ENCODE assay signal across 8 mouse cellular contexts in the genomic region with DNA sequence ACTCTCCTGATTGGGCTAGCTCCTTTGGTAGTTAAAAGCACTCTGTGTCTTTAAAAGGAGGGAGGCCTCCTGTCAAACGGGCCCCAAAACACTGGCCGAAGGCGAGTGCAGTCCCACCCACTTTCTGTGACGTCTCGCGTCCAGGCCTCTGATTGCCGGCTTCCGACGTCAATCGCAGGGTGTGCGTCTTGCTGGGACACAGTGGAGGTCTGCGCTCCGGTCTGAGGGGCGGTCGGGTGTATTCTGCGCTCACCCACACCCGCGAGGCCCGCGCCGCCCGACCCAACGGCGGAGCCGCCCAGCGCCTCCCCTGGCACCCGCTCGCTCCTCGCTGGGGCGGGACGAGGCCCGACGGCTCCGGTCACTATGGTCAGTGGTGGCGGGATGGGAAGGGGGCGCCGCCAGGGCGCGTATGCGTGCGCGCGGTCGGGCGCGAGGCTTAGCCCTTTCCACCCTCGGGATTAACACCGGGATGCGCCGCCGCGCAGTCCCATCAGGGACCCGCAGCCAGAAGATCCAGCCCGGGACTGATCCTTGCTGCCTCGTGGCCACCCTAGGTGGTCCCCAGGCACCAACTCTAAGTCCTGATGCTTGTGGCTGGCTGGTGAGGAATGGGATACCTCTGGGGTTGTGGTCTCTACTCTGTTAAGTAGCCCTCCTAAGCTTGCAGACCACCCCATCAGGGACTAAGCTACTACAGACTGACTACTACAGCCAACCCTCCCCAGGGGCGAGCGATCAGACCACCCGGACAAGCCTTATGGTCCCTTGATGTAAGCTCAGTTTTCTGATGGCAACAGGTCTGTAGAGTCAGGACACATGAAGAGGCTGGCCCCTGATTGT. TPM values are rescaled to one million over a fixed set of nuclear protein-coding genes. Genes with fewer than 3 reads are reported as not detected.
DNase-seq lines count a peak whose midpoint lies in the region; ATAC-seq and TF ChIP-seq lines count a peak whose summit lies in the region.

Gene Otub2, plus strand, starts transcription at position 178 of the 843 bp plus-strand sequence.

- H3K9me3 ChIP-seq in CH12.LX (replicated peaks; ENCODE audit: low read length) = no peaks in the 10 kb centered on the region
- H3K9me3 ChIP-seq in forebrain, embryonic 12.5 days = no peaks in the 10 kb centered on the region
- H3K9me3 ChIP-seq in heart, postnatal 0 days (replicated peaks; ENCODE audit: control insufficient read depth, low read length) = no peaks in the 10 kb centered on the region
- no peaks in the 10 kb centered on the region for H3K9me3 ChIP-seq in liver, embryonic 16.5 days (replicated peaks; ENCODE audit: control insufficient read depth, low read length)
- H3K9me3 ChIP-seq in neural tube, embryonic 13.5 days = no peaks in the 10 kb centered on the region

- TF ChIP-seq POLR2A in CH12.LX (IDR thresholded peaks at IDR 0.05; ENCODE audit: low read depth, low read length) = peak; percentile 54; the same call in 1 of the 2 replicates
- TF ChIP-seq POLR2A in testis, adult 2 months (IDR thresholded peaks at IDR 0.05; ENCODE audit: control insufficient read depth, low read depth, low read length) = peak; percentile 86

- peaks cover 0 to 15% of the 10 kb centered on the region in 2 experiments for H3K36me3 ChIP-seq in CH12.LX (replicated peaks in 1 of 2; ENCODE audit: control insufficient read depth in 1 of 2, insufficient read depth in 1 of 2, low read length in 1 of 2)
- no peaks in the 10 kb centered on the region for H3K36me3 ChIP-seq in forebrain, embryonic 12.5 days (replicated peaks)
- H3K36me3 ChIP-seq in heart, postnatal 0 days (replicated peaks; ENCODE audit: control insufficient read depth, insufficient read depth, low read length) = no peaks in the 10 kb centered on the region
- peaks cover 2% of the 10 kb centered on the region; the same call in 1 of the 2 replicates for H3K36me3 ChIP-seq in liver, embryonic 16.5 days (ENCODE audit: control insufficient read depth, insufficient read depth)
- no peaks in the 10 kb centered on the region for H3K36me3 ChIP-seq in neural tube, embryonic 13.5 days
- no peaks in the 10 kb centered on the region for H3K36me3 ChIP-seq in testis, adult 2 months (ENCODE audit: control insufficient read depth, insufficient read depth, low read length)

- TF ChIP-seq RAD21 in CH12.LX (IDR thresholded peaks at IDR 0.05; ENCODE audit: low read depth, low read length) = no peak

- ATAC-seq in forebrain, embryonic 12.5 days (ENCODE audit: low FRiP score) = peak; percentile 99
- ATAC-seq in heart, postnatal 0 days (ENCODE audit: insufficient read depth, low read depth) = peak; percentile 99
- peak; percentile 90 for ATAC-seq in liver, embryonic 16.5 days (ENCODE audit: low read depth)
- ATAC-seq in neural tube, embryonic 13.5 days (ENCODE audit: low read depth) = peak; percentile 99

- WGBS in forebrain, embryonic 12.5 days = under 1% methylated on average over 55 of the region's 58 CpGs
- under 1% methylated on average over 58 of the region's 58 CpGs for WGBS in heart, postnatal 0 days
- under 1% methylated on average over 58 of the region's 58 CpGs for WGBS in liver, embryonic 16.5 days (ENCODE audit: insufficient replicate concordance)
- 1% methylated on average over 58 of the region's 58 CpGs for WGBS in neural tube, embryonic 13.5 days

- H3K9ac ChIP-seq in CH12.LX (ENCODE audit: insufficient read depth, low read depth) = peak within 1 kb of the TSS; percentile 71
- peak within 1 kb of the TSS; percentile 90 for H3K9ac ChIP-seq in forebrain, embryonic 12.5 days
- H3K9ac ChIP-seq in heart, postnatal 0 days (replicated peaks; ENCODE audit: low read depth, low read length) = peak within 1 kb of the TSS; percentile 75
- peak within 1 kb of the TSS; percentile 99 for H3K9ac ChIP-seq in liver, embryonic 16.5 days (ENCODE audit: low read depth, low read length)
- peak within 1 kb of the TSS; percentile 92 for H3K9ac ChIP-seq in neural tube, embryonic 13.5 days

- no peaks in the 10 kb centered on the region; the same call in 1 of the 2 replicates for H3K79me2 ChIP-seq in CH12.LX (replicated peaks; ENCODE audit: control insufficient read depth, extremely low read depth, insufficient read depth, poor library complexity, severe bottlenecking)

- dilution Hi-C loops in CH12.LX (cut with MboI; ENCODE audit: extremely low pct_ligation_motif_present, extremely low pct_unique_long_range_greater_than_20kb, low sequenced_read_pairs) = no loop called here

- TF ChIP-seq EP300 in CH12.LX (IDR thresholded peaks at IDR 0.05; ENCODE audit: low read length) = no peak
- no peak for TF ChIP-seq EP300 in heart, postnatal 0 days (IDR thresholded peaks at IDR 0.05; ENCODE audit: low read depth)

- DNase-seq in CH12.LX (ENCODE audit: extremely low read depth) = peak; percentile 95
- peak; percentile 91 for DNase-seq in c-Kit-positive CD71-positive TER-119-negative erythroid progenitor cells, embryonic 14.5 days (ENCODE audit: low read depth)
- peak; percentile 97 for DNase-seq in heart, postnatal 0 days (ENCODE audit: low spot score)
- peak; percentile 98 for DNase-seq in kidney, postnatal 4 days

- peak within 1 kb of the TSS; percentile 82 for H3K4me2 ChIP-seq in CH12.LX (ENCODE audit: insufficient read depth, low read depth, poor library complexity, severe bottlenecking)
- peak within 1 kb of the TSS; percentile 81 for H3K4me2 ChIP-seq in forebrain, embryonic 12.5 days
- peak within 1 kb of the TSS; percentile 66 for H3K4me2 ChIP-seq in heart, postnatal 0 days (ENCODE audit: low read depth, low read length)
- peak within 1 kb of the TSS; percentile 64 for H3K4me2 ChIP-seq in liver, embryonic 16.5 days (ENCODE audit: low read depth, low read length)
- peak within 1 kb of the TSS; percentile 86 for H3K4me2 ChIP-seq in neural tube, embryonic 13.5 days

- H3K27me3 ChIP-seq in CH12.LX (replicated peaks) = no peaks in the 10 kb centered on the region
- H3K27me3 ChIP-seq in forebrain, embryonic 12.5 days = no peaks in the 10 kb centered on the region; the same call in 1 of the 2 replicates
- H3K27me3 ChIP-seq in heart, postnatal 0 days (ENCODE audit: control insufficient read depth, insufficient read depth, low read length) = no peaks in the 10 kb centered on the region
- no peaks in the 10 kb centered on the region for H3K27me3 ChIP-seq in liver, embryonic 16.5 days (ENCODE audit: control insufficient read depth, insufficient read depth, low read depth, low read length)
- no peaks in the 10 kb centered on the region for H3K27me3 ChIP-seq in neural tube, embryonic 13.5 days
- no peaks in the 10 kb centered on the region for H3K27me3 ChIP-seq in testis, adult 2 months (ENCODE audit: control insufficient read depth, insufficient read depth, low read length)

- peak within 1 kb of the TSS; percentile 80 to 92 (median 84) for H3K4me3 ChIP-seq in CH12.LX (replicated peaks in 1 of 3; ENCODE audit: low read depth in 2 of 3, low read length in 2 of 3, poor library complexity in 1 of 3)
- peak within 1 kb of the TSS; percentile 80 for H3K4me3 ChIP-seq in forebrain, embryonic 12.5 days (replicated peaks)
- H3K4me3 ChIP-seq in heart, postnatal 0 days (ENCODE audit: low read depth, low read length) = peak within 1 kb of the TSS; percentile 63
- H3K4me3 ChIP-seq in liver, embryonic 16.5 days (ENCODE audit: low read depth, low read length) = peak within 1 kb of the TSS; percentile 98
- H3K4me3 ChIP-seq in neural tube, embryonic 13.5 days = peak within 1 kb of the TSS; percentile 74
- H3K4me3 ChIP-seq in testis, adult 2 months (ENCODE audit: control insufficient read depth, low read depth, low read length) = peak within 1 kb of the TSS; percentile 96

- peaks cover 8 to 16% of the 10 kb centered on the region in 2 experiments; a peak in 3 of 4 replicates for H3K4me1 ChIP-seq in CH12.LX (ENCODE audit: control insufficient read depth in 1 of 2, insufficient read depth in 2 of 2)
- peaks cover 10% of the 10 kb centered on the region; the same call in 1 of the 2 replicates for H3K4me1 ChIP-seq in forebrain, embryonic 12.5 days
- peaks cover 13% of the 10 kb centered on the region for H3K4me1 ChIP-seq in heart, postnatal 0 days (ENCODE audit: control insufficient read depth, insufficient read depth)
- peaks cover 46% of the 10 kb centered on the region for H3K4me1 ChIP-seq in liver, embryonic 16.5 days (ENCODE audit: control insufficient read depth, low read depth, low read length)
- peaks cover 14% of the 10 kb centered on the region for H3K4me1 ChIP-seq in neural tube, embryonic 13.5 days (replicated peaks)
- H3K4me1 ChIP-seq in testis, adult 2 months (ENCODE audit: control insufficient read depth, insufficient read depth, low read length) = peaks cover 4% of the 10 kb centered on the region; the same call in 1 of the 2 replicates

- no peak within 1 kb of the TSS for H3K27ac ChIP-seq in CH12.LX (ENCODE audit: insufficient read depth, low read depth)
- peak within 1 kb of the TSS; percentile 69; the same call in 1 of the 2 replicates for H3K27ac ChIP-seq in forebrain, embryonic 12.5 days
- H3K27ac ChIP-seq in heart, postnatal 0 days (ENCODE audit: low read depth) = peak within 1 kb of the TSS; percentile 56
- peak within 1 kb of the TSS; percentile 90 for H3K27ac ChIP-seq in liver, embryonic 16.5 days (ENCODE audit: low read length)
- H3K27ac ChIP-seq in neural tube, embryonic 13.5 days (replicated peaks) = peak within 1 kb of the TSS; percentile 79
- H3K27ac ChIP-seq in testis, adult 2 months (ENCODE audit: control insufficient read depth, insufficient read depth, low read depth, low read length) = peak within 1 kb of the TSS; percentile 67

- TF ChIP-seq CTCF in CH12.LX (conservative IDR thresholded peaks at IDR 0.05 in 1 of 2, IDR thresholded peaks at IDR 0.05 in 1 of 2; ENCODE audit: low read depth in 2 of 2, low read length in 2 of 2) = no peak
- TF ChIP-seq CTCF in heart, postnatal 0 days (IDR thresholded peaks at IDR 0.05; ENCODE audit: low read depth) = no peak
- no peak for TF ChIP-seq CTCF in testis, adult 2 months (IDR thresholded peaks at IDR 0.05; ENCODE audit: control insufficient read depth, insufficient read depth, insufficient replicate concordance, low read depth, low read length)

- in situ Hi-C loops in CH12.LX (cut with MboI; ENCODE audit: low pct_ligation_motif_present, low pct_unique_long_range_greater_than_20kb, low sequenced_read_pairs) = no loop called here

TF ChIP-seq in CH12.LX, 34 proteins besides CTCF, POLR2A, EP300 and RAD21 (continues in another document):
- TF ChIP-seq USF2 (conservative IDR thresholded peaks at IDR 0.05; ENCODE audit: low read depth, low read length) (no peak), MAX (IDR thresholded peaks at IDR 0.05; ENCODE audit: low read length) (peak; percentile 74; the same call in 1 of the 2 replicates)

RNA-seq across cellular contexts. Expression of gene Otub2, which starts in this region (rescaled TPM):
- total RNA-seq in CH12.LX (2012; rRNA removed) = 5.4 and 11.5 TPM in 2 replicates
- total RNA-seq in CH12.LX (2014; rRNA removed) = 6.8 and 7.6 TPM in 2 replicates
- 3.0 and 3.1 TPM in 2 replicates for polyA plus RNA-seq in CH12.LX (2012; ENCODE audit: insufficient read length, low read depth)
- 13.7 and 15.1 TPM in 2 replicates for polyA plus RNA-seq in forebrain, embryonic 12.5 days (2016; fragmentation: Nextera tagmentation; extraction: Ambion mirVana)
- total RNA-seq in heart, postnatal 0 days (2014; rRNA removed; ENCODE audit: low replicate concordance) = 8.6 and 12.2 TPM in 2 replicates
- polyA plus RNA-seq in heart, postnatal 0 days (2015; fragmentation: Nextera tagmentation; extraction: Ambion mirVana) = 5.0 and 5.7 TPM in 2 replicates
- 29.4 and 31.4 TPM in 2 replicates for polyA plus RNA-seq in liver, embryonic 16.5 days (2015; fragmentation: Nextera tagmentation; extraction: Ambion mirVana)
- 20.8 and 24.2 TPM in 2 replicates for polyA plus RNA-seq in neural tube, embryonic 13.5 days (2015; fragmentation: Nextera tagmentation; extraction: Ambion mirVana)
- 261 and 268 TPM in 2 replicates for polyA plus RNA-seq in testis, adult 2 months (2012; rRNA removed)
